Mouse (Mus musculus) retina, adult 2 months (tissue): ENCODE results near the gene Mtfr1l.
A peak's percentile ranks its signal among the peaks of the same experiment; 100 is the strongest.

Experiments
- DNase-seq: peaks from one replicate; pipeline ENCODE4 v3.0.0-alpha.2; 2012; ENCODE audit warnings: low read depth, low spot score

Mtfr1l gene

GRCm38 (mm10) chr4:134489986-134490665 lies 45.1 kb downstream of the Mtfr1l start:
- no peak for DNase-seq

- no peak for DNase-seq
Observed at GRCm38 (mm10) chr4:134488211-134488610, 47.0 kb downstream of the Mtfr1l start.

- DNase-seq = no peak
Observed at GRCm38 (mm10) chr4:134485151-134485900, 49.9 kb downstream of the Mtfr1l start.

- no peak for DNase-seq
Observed at GRCm38 (mm10) chr4:134484231-134484630, 51.0 kb downstream of the Mtfr1l start.

- DNase-seq = no peak
Observed at GRCm38 (mm10) chr4:134483696-134484095, 51.5 kb downstream of the Mtfr1l start.

- no peak for DNase-seq
Observed at GRCm38 (mm10) chr4:134483078-134483688, 52.0 kb downstream of the Mtfr1l start.

GRCm38 (mm10) chr4:134482442-134482841 lies 52.7 kb downstream of the Mtfr1l start:
- no peak for DNase-seq

- DNase-seq = no peak
Observed at GRCm38 (mm10) chr4:134481270-134481669, 53.9 kb downstream of the Mtfr1l start.

GRCm38 (mm10) chr4:134480864-134481263 lies 54.3 kb downstream of the Mtfr1l start:
- peak; percentile 53 for DNase-seq

- DNase-seq = no peak
Observed at GRCm38 (mm10) chr4:134479839-134480238, 55.3 kb downstream of the Mtfr1l start.

- DNase-seq = peak; percentile 63
Observed at GRCm38 (mm10) chr4:134478031-134478430, 57.2 kb downstream of the Mtfr1l start.

GRCm38 (mm10) chr4:134476899-134477298 lies 58.3 kb downstream of the Mtfr1l start:
- no peak for DNase-seq
